Mouse (Mus musculus) monocyte, adult 5-6 weeks (primary cell): Measurements from ENCODE around the gene Tmed1. TPM values are rescaled to one million over a fixed set of nuclear protein-coding genes. Genes with fewer than 3 reads are reported as not detected.
"Not testable (repeated sequence)": the region's sequence is repeated elsewhere in the genome, so short reads cannot be mapped to it uniquely, and the experiment has no call there.

Experiments
- ATAC-seq: fragments of 153-309, 156-312 bp; replicated peaks from 2 replicates; pipeline ENCODE4 v1.8.0; 2017; ENCODE audit warnings: mild to moderate bottlenecking; ENCODE audit not compliant: low TSS enrichment, insufficient number of reproducible peaks, severe bottlenecking, poor library complexity, low FRiP score
- total RNA-seq: library from RNA; stranded (forward); fragments of 200-1000, 200-491, 200-594 nt; gene quantifications from 3 replicates; pipeline ENCODE4 v1.2.3, GENCODE M21; 2017

Tmed1 gene
- 3.2 to 6.6 TPM (median 6.3 TPM) in 3 replicates for total RNA-seq

- peak; percentile 83 for ATAC-seq
Measured at GRCm38 (mm10) chr9:21509772-21510688, at the start of gene Tmed1. Gene Tmed1 (minus strand): TSS chr9:21510252.

DNA sequence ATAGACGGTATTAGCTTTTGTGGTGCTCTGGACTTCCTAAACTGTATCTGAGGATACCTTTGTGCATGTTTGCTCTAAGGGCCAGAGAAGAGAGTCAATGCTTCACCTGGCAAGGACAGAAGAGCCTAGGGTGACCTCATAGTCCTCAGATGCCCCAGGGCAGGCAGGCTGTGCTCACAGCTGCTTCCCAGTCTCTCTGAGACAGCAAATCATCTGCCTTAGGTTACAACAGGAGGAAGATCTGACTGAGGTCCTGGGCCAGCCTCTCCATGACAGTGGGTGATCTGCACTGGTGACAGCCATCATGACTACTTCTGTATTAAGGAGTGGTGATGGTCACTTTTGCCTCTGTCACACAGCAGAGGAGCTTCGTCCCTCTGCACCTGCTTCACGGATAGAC lies 49.1 kb upstream of the Tmed1 start:
- no peak for ATAC-seq

DNA sequence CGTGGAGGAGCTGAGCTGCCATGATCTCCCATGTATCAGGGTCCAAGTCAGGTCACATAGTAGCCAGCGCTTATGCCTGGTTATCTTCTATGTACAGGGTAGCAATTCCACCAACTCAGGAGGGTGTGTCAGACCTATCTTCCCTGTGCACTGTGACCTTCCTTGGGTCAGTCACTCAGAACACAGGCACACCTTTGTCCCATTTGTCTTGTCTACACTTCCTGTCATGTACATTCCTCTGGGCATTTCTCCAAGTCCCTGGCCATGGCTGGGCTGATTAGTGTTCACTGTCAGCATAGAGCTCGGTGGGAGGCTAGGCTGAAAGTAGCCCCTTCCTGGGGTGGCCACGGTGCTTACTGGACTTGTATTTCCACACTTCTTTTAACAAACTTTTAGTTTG lies 48.3 kb upstream of the Tmed1 start:
- no peak for ATAC-seq

GRCm38 (mm10) chr9:21557556-21557955 lies 47.5 kb upstream of the Tmed1 start:
- no peak for ATAC-seq

GRCm38 (mm10) chr9:21556996-21557395 lies 46.9 kb upstream of the Tmed1 start:
- no peak for ATAC-seq

DNA sequence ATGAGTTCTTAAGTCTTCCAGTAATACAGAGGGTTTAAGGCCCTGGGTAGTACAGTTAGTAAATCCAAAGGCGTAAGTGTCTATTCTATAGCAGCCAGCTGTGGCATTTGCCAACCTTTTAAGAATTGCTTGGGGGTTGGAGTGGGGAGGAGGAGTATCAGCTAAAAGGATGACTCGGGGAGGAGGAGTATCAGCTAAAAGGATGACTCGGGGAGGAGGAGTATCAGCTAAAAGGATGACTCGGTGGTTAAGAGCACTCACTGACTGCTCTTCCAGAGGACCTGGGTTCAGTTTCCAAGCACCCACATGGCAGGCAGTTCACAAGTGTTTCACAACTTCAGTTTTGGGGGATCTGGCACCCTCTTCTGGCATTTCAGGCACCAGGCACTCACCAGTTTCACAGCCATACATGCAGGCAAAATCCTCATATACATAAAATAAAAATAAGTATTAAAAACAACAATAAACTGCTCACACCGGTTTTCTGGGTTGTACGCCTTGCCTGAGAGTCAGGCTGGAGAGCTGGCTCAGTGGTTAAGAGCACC lies 45.2 kb upstream of the Tmed1 start:
- no peak for ATAC-seq

DNA sequence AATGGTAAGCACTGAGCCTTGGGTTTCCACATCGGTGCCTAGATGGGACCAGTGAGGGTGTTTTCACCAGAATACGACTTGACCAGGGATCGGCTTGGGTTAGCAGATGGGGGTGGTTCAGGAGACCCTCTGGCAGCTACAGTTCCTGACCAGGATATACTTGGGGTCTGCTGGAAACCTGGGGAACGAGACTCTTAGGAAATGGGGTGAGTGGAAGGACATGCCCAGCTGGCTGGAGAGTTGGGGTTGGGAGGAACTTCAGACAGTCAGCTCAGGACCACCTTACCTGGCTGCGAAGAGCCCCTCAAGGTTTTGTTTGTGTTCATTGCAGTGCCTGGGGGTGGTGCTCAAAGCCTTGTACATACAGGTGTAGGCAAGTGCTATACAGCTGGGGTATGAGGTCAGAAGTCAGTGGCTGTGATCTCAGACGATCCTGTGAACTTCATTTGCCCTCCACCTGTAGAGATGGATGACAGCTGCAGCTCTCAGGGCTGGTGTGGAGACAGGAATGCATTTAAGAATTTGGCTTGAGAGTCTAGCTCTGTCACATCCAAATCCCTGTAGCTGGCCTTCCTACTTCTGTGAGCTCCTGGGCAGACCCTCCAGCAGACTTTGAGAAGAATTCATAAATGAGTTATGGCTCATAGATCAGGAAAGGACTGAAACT lies 43.7 kb upstream of the Tmed1 start:
- ATAC-seq = no peak

GRCm38 (mm10) chr9:21551049-21551448 lies 41.0 kb upstream of the Tmed1 start:
- ATAC-seq = no peak

- 0 out of 2 replicates have a peak, but pooled peaks have one; percentile 4 for ATAC-seq
Measured at GRCm38 (mm10) chr9:21547075-21547941, 37.3 kb upstream of the Tmed1 start.

GRCm38 (mm10) chr9:21546789-21547074 lies 36.7 kb upstream of the Tmed1 start, which contains the start of gene Carm1:
Gene Carm1 (plus strand): TSS chr9:21546894.
- no peak for ATAC-seq

DNA sequence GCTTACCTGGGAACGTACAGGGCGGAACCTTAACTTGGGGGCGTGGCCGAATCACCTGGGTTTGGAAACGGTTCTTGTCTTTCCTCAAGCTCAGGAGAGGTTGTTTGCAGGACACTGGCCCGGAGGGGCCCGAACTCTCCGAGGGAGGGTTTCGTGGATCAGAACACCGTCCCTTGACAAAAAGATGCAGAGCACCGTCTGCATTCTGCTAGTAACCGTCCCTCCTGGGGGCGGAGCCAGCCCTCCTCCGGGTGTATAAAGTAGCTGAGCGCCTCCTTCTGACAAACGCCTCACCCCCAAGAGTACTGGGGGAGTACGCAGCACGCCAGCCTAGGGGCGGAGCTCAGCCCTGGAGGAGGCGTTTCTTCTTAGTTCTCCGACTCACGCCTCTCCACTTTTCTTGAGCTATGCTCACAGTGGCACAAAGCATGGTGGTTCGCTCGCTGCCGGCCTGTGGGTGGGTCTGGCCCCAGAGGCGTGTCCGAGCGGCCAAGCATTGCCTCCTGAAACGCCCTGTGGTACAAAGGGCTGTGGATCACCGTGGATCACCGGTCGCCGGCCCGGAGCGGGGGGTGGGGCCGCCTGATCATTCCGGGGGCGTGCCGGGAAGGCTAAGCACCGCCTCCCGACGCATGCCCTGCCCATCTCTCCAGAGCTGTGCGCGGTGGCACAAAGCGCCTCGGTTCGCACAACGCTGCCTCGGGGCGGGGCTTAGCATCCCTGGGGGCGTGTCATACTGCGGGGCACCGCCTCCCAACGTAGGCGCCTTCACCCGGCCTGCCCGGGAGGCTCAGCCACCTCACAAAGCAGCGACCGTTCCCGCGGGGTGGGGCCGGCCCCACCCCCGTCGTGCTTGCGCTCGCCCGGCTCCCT lies 36.1 kb upstream of the Tmed1 start:
- ATAC-seq = peak; percentile 90

DNA sequence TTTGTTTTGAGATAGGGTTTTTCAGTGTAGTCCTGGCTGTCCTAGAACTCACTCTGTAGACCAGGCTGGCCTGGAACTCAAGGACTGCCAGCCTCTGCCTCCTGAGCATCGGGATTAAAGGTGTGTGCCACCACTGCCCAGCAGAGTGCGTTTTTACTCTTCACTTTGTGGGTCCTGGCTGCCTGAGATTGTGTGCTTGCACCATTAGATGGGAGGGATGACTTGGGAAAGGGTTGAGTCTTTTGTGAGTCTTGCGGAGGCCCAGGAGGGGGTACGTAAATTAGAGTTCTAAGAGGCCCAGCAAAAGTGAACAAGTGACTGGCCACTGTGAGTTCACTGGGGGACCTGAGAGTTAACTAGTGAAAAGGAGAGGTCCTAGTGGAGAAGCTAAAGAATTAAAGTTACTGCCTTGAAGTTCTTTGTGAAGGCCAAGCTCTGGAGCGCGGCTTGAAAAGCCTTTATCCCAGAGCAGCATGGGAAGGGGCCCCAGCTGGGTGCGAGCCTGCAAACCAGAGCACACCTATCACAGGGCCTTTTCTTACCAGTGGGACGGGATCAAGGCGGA lies 35.4 kb upstream of the Tmed1 start:
- no peak for ATAC-seq

DNA sequence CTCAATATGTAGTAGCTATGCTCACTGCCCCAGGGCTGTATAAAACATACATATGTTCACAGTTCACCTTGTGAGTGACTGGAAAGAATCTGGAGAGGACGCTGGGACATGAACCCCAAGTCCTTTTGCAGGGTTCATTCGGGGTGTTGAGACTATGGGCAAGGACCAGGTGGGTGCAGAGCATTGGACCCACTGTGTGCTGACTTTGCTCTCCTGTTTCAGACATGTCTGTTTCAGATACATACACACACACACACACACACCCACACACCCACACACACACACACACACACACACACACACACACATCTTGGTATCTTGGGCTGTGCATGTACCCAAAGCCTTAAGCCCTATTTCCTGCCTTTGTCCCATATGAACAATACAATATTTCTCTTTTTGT lies 31.9 kb upstream of the Tmed1 start:
- ATAC-seq = not testable (repeated sequence)

DNA sequence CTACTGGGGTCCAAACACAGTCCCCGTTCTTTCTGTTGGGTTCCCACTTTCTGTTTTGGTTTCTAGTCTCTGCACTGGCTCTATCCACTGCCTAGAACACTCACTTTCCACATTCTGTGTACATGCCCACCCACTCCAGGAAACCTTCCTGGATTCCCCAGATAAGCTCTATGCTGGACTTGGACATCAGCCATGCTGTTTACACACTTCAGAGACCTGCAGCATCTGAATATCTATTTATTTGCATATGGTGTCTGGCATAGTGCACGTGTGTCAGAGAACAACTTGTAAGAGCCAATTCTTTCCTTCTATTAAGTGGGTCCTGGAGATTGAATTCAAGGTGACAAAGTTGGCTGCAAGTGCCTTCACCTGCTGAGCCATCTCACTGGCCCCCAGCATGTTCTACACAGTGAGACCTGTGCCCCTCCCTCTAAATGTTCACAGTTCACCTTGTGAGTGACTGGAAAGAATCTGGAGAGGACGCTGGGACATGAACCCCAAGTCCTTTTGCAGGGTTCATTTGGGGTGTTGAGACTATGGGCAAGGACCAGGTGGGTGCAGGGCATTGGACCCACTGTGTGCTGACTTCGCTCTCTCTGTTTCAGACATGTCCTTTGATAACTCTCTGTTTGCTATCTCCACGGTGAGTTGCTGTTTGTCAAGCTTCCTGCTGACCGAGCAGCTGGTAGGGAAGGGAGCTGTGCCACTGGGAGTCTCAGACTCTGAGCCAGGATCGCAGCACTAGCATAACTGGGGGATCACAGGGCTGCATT lies 30.1 kb upstream of the Tmed1 start:
- ATAC-seq = no peak

DNA sequence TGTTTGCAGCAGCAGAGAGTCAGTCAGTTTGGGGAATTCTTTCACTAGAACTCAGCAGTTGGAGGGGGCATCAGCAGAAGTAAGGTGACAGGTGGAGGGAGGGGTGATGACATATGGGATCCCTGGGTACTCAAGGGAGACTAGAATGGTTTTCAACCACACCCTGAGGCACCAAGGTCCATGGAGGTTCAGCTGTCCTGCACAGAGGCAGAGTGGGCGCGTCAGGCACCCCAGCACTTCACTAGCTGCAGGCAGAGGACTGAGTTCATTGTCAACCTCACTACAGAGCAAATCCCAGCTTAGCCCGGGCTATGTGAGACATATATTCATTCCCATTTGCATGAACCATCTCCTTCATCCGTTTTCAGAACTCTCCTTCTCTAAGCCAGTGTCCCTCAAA lies 27.0 kb upstream of the Tmed1 start:
- no peak for ATAC-seq

DNA sequence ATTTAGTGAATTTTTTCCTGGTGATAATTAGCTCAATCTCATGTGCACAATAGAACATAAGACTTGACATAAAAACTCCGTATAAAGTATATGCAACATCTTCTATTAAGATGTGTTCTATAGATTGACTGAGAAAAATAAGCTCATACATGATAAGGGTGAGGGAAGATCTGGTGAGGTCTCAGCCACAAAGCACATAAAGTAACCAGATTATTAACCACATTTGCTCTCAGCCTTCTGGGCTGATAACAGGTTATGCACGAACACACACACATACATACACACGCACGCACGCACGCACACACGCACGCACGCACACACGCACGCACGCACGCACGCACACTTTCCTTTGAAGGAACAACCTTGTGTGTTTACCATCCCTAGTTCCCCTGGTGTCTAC lies 26.4 kb upstream of the Tmed1 start:
- no peak for ATAC-seq

DNA sequence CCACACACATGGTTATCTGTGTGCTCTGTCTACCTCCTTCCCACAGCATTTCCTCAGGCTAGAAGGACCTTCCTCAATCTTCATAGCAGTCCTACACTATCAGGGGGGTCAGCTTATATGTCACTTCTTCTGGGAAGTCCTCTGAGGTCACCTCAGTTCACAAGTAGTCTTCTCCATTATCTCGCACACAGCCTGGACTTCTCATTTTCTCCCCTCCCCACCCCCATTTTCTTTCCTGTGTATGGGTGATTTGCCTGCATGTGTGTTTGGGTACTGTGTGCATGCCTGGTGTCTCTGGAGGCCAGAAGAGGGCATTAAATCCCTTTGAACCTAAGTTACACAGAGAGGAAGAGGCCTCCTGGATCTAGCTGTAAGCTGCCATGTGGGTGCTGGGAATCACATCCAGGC lies 17.9 kb upstream of the Tmed1 start:
- ATAC-seq = peak; percentile 41
